Mouse (Mus musculus): ENCODE measurements at regions not wholly inside any gene's neighbourhood (a gene's known extent, or its start where the extent isn't known, plus 50 kb on each side); places are given as distances from the start of the nearest gene placed in this dataset.

DNA sequence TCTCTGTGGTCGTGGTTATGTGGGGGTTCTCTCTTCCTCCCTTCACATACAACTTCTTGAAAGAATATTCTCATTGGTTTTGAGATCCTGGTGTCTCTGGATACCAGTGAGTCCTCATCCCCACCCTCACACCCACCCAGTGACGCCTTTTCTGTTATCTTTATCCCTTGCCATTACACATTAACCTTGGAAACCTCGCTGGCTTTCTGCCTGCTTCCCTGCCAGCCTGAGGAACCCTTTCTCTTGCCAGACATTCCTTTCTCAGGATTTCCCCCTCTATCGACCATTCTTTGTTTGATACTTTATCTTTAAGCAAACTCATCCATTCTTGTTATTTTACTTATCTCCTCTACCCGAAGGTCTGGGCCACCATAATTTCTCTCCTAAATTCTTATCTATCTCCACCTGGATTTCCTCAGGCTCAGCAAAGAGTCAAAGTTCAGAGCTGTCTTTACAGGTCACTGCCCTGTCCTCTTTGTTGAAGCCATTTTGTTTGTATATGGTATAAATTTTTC is 182.5 kb upstream of the Nr2f2 start:
- DNase-seq: peak; percentile 23

GRCm38 (mm10) chr7:70541881-70542665 is 175.5 kb upstream of the Nr2f2 start:
- peak; percentile 18 for DNase-seq

GRCm38 (mm10) chr7:70539121-70539642 is 172.6 kb upstream of the Nr2f2 start:
- no peak for DNase-seq

DNA sequence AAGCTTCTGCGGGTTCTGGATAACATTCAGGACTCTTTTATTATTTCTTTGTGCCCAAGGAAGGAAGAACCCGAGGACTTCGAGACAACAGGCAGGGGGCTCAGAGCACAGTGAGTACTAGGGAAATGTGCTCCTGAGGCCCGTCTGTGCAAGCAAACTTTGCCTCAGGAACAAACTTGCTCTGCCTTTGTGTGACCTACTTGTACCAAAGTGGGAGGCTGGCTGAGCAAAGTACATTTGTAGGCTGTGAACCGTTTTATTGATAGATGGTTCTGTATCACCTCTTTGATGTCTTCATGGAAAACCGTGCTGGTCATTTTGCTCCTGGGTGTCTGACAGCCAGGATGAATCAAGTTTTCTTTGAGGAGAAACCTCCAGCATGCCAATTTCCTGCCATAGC is 169.5 kb upstream of the Nr2f2 start:
- no peak for DNase-seq

- no peak for DNase-seq
These were observed 167.0 kb upstream of the Nr2f2 start for GRCm38 (mm10) chr7:70533552-70533951.

DNA sequence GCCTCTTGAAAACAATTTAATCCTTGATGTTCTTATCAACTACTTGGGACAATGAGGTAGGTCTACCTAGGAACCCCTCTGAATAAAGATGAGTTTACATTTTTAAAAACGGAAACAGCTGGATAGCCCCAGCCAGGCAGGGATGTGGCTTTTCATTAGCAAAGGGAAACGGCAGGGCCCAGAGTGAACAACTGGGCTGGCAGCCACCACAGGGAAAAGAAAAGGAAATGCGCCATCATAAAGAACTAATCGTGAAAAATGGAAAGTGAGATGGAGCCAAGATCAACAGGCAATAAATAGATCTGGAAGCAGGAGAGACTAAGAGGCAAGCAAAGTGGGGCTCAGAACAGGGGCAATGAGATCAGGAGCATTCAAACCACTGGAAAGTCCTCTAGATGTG is 161.4 kb upstream of the Nr2f2 start:
- peak; percentile 72 for DNase-seq

GRCm38 (mm10) chr7:70525372-70525771 is 158.8 kb upstream of the Nr2f2 start:
- DNase-seq: no peak

- DNase-seq: no peak
These were observed 158.2 kb upstream of the Nr2f2 start for GRCm38 (mm10) chr7:70524744-70525143.

DNA sequence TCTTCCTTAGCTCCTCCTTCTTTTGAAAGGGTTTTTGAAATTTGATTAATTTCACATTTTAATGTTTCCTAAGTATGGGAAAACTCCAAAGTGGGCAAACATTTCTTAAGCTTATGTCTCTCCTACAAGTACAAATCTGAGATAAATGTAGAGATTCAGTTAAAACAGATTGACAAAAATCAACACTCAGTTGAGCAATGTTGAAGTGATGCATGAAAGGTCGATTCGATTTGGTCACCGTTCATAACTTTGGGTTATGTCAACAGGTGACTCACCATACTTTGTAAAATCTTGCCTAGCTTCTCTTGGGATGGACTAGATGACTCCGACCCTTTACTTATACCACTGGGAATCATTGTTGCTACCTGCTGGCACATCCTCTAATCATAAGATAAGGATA is 157.7 kb upstream of the Nr2f2 start:
- DNase-seq: no peak

DNA sequence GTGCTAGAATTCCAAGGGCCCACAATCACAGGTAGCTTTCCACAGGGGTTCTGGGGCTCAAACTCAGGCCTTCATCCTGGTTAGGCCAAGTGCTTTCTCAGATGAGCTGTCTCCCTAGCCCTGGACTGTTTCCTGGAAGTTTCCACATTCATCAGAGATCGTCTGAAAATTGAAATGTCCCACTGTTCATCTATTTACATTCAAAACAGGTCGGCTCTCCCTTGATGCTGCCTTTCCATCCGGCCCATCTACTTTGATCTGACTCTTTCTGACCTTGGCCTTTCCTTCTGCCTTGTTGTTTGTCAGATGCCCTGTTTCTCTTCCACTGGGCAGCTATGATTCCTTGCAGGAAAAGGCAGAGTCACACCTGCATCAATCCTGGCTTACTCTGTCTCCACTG is 150.2 kb upstream of the Nr2f2 start:
- DNase-seq: no peak

GRCm38 (mm10) chr7:70515341-70515851 is 148.9 kb upstream of the Nr2f2 start:
- peak; percentile 55 for DNase-seq

DNA sequence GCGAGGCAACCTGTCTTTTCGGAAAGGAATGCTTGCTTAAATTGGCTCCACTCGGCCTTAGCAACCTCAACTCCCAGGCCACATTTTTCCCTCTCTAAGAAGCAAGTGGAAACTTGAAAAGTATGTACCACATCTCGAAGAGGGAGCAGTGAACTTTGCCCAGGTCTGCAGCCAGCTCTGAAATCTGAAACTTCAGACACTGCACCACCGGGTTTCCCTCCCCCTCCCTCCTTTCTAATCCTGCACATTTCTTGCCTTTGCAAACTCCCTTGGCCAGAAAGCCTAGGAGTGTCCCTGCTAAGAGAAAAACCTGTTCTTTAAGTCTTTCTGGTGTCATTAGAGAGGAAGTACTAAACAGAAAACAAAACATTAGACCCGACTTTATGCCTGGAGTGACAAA is 148.1 kb upstream of the Nr2f2 start:
- peak; percentile 77 for DNase-seq

DNA sequence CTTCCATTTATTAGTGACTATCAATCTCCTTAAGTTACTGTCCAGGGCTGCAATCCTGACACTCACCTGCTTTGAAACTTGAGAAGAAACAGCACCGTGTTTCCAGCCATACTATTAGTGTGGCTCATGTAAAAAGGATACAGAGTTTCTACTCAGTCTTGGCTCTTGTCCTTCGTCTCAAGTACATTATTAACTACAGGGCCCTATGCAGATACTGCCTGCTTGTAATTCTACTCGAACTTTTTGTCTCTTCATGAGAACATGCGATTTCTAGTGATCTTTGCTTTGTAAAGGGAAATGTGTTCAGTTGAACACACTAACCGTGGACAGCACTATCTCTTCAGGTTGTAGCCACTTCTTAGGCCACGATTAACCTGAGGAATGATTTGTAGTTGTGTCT is 145.8 kb upstream of the Nr2f2 start:
- DNase-seq: no peak

DNA sequence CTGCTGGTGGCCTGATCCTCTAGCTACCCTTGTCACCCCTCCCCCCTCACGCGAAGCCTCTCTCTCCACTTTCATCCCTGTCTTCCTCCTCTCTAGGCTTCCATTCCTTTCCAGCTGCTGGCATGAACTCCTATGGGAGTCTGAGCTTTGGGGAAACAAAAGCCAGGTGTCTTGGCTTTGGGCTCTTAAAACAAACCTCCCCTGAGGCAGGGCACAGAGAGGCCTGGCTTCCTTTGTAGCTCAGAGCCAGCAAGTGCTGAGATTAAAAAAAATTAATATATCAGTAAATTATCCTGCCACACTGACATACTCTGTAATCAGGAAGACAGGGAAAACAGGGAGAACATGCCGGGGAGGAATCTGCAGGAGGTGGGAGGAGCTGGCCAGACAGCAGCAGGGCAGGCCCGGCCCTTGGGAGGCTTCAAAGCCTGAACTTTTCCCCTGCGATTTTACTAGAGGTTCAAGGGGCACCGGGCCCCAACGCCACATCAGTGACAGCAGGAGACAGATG is 139.2 kb upstream of the Nr2f2 start:
- DNase-seq: peak; percentile 81

- DNase-seq: no peak
These were observed 135.3 kb upstream of the Nr2f2 start for GRCm38 (mm10) chr7:70501821-70502220.

DNA sequence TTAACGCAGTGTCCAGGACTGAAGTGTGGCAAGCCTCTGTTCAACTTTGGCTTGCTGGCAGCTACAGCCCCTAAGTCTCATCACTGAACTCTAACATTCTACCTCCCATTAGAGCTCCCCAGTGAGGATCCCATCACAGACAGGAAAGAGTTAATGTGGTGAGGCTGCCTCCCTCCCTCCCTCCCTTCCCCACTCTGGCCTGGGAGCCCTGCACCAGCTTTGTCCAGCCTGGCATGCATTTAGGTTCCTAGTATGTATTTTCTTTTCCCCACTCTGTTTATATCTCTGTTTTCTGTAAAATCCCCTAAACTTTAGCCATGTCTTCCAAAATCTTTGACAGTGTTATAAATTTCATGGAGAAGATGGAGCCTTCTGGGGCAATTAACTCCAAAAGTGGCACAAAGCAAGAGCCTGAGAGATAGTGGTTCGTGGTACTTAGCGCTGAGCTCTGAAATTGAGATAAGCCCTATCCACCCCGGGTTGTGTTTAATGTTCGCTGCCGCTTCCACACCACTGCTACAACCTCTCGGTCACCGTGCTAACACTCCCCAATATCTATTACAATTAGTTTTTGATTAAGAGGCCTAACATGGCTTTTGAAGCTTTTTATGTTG is 130.1 kb upstream of the Nr2f2 start:
- no peak for DNase-seq

DNA sequence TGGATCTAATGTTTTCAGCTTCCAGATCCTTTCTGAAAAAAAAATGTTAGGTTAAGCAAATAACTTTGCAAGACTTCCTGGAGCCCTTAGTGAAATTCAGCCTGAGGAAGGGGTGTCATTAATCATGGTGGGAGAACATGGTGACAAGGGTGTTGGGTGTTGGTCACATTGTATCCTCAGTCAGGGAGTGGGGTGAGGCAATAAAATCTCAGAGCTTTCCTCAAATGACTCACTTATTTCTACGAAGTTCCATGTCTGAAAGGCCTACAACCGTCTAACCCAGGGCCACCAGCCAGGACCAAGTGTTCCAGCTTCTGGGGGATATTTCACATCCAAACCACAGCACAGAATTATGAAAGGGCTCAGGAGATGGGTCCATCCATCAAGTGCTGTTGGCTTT is 117.7 kb upstream of the Nr2f2 start:
- DNase-seq: no peak

GRCm38 (mm10) chr7:70483536-70483935 is 117.0 kb upstream of the Nr2f2 start:
- DNase-seq: no peak

DNA sequence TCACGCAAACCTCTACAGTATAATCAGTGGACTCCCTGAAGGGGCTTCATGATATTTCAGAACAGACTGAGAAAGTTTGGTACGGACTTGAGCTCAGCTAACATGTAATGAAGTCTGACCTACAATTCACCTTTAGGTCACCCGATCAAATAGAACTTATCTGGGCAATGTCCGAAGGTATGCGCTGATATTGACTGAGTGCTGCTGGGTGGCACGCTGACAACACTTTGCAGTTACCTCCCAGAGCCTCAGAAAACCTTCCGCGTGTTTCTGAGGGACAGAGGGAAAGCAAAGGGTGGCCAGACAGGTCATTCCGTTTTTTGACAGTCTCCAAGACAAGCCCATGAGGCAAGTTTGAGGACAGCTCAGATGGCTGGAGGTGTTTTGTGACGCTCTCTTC is 115.3 kb upstream of the Nr2f2 start:
- DNase-seq: no peak

DNA sequence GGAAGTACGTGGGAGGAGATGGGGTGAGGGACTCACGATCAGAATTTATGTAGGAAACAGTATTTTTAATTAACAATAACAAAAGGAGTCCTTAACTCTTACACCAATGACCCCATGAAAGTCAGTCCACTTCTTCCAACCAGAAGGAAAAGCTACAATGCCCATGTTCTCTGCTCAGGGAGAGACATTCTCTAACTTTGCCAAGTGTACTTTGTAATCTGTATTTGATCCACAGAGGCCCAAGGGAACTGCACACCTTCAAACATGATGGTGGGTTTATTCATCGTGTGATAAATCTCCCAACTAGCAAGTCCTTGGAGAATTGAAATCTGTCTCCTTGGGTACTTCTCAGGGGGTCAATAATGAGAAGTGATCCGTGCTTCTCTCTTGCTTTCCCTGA is 106.3 kb upstream of the Nr2f2 start:
- no peak for DNase-seq

GRCm38 (mm10) chr7:70470557-70470956 is 104.0 kb upstream of the Nr2f2 start:
- no peak for DNase-seq

DNA sequence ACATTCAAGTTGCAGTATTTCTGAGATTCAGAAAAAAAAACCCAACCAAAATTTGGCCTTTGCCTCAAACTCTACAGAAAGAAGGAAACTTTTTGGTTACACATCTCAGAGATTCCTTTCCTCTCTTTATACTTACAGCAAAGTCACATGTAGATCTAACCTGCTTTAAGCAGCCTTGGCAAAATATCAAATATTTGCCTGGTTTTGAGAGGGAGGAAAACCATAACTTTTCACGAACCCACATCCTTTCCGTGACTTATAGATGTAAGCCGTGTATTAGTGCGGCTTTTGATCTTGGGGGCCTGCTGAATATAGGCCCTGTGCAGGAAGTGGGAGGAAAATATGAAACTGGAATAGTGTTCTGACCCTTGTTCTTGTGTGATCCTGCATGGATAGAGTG is 95.6 kb upstream of the Nr2f2 start:
- DNase-seq: no peak

DNA sequence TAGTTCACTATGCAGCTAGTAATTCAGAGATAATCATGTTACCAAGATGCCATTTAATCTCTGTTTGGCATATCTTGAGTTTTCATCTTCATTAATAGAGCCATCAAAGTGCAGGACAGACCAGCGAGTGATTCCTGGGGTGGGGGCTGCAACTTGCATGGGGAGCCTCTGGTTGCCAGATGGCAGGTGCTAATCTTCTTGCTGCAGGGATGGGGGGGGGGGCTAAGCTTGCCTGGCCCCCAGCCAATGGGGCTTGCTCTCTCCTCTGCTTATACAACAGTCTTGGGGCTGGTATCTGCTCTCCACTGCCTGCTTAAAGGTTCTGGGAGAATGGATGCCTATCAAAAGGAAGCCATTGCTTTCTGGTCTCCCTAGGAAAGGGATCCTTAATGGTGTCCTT is 88.0 kb upstream of the Nr2f2 start:
- DNase-seq: no peak

- no peak for DNase-seq
These were observed 86.3 kb upstream of the Nr2f2 start for GRCm38 (mm10) chr7:70452816-70453215.

Measured in kidney, postnatal 10 days (tissue).